In genomic region chr3:37875331-37876015, GRCm38 (mm10) we compare ENCODE assay signal across 8 mouse cellular contexts.
A peak's percentile ranks its signal among the peaks of the same experiment; 100 is the strongest.
DNase-seq lines count a peak whose midpoint lies in the region; ATAC-seq and TF ChIP-seq lines count a peak whose summit lies in the region.

No protein-coding gene starts in this region.

- H3K9ac ChIP-seq in hindbrain, embryonic 15.5 days = no peak overlapping the region
- no peak overlapping the region for H3K9ac ChIP-seq in liver, adult 2 months (ENCODE audit: low read depth, low read length)
- H3K9ac ChIP-seq in neural tube, embryonic 11.5 days (ENCODE audit: low read length) = no peak overlapping the region

- TF ChIP-seq CTCF in liver, adult 2 months (IDR thresholded peaks at IDR 0.05; ENCODE audit: low read depth, low read length) = no peak

- TF ChIP-seq POLR2A in liver, adult 2 months (IDR thresholded peaks at IDR 0.05; ENCODE audit: extremely low read depth, insufficient read depth, low read length) = no peak

- no peaks in the 10 kb centered on the region for H3K9me3 ChIP-seq in hindbrain, embryonic 15.5 days
- H3K9me3 ChIP-seq in neural tube, embryonic 11.5 days (ENCODE audit: control insufficient read depth, low read length) = no peaks in the 10 kb centered on the region

- ATAC-seq in hindbrain, embryonic 15.5 days (ENCODE audit: low FRiP score, low read depth) = peak; percentile 90
- ATAC-seq in neural tube, embryonic 11.5 days (ENCODE audit: insufficient read depth, low FRiP score, low TSS enrichment) = peak; percentile 38; the same call in 1 of the 2 replicates
- no peak for ATAC-seq in activated CD4-positive, CD25-positive, alpha-beta regulatory T cell, adult 4 months

- no peak overlapping the region for H3K4me3 ChIP-seq in hindbrain, embryonic 15.5 days
- H3K4me3 ChIP-seq in liver, adult 2 months (ENCODE audit: insufficient read depth, low read depth, low read length) = no peak overlapping the region
- no peak overlapping the region for H3K4me3 ChIP-seq in neural tube, embryonic 11.5 days (ENCODE audit: low read depth, low read length)

- peak; percentile 99 for DNase-seq in 3T3-L1 (ENCODE audit: low read depth, low spot score)
- peak; percentile 59 for DNase-seq in adrenal gland, postnatal 10 days
- DNase-seq in gastrocnemius, postnatal 10 days = peak; percentile 65
- peak; percentile 52 for DNase-seq in liver, adult 2 months (ENCODE audit: extremely low read depth, low read depth, low spot score)
- peak; percentile 25 for DNase-seq in neural tube, embryonic 11.5 days (ENCODE audit: low spot score)
- DNase-seq in cerebellum, adult 9-11 months = no peak

- peaks cover 16% of the 10 kb centered on the region; the same call in 1 of the 2 replicates for H3K4me1 ChIP-seq in hindbrain, embryonic 15.5 days (replicated peaks)
- H3K4me1 ChIP-seq in liver, adult 2 months (ENCODE audit: control insufficient read depth, insufficient read depth, low read length) = no peaks in the 10 kb centered on the region; the same call in 1 of the 2 replicates
- no peaks in the 10 kb centered on the region for H3K4me1 ChIP-seq in neural tube, embryonic 11.5 days (ENCODE audit: control insufficient read depth, insufficient read depth, low read length)

- no peak overlapping the region for H3K4me2 ChIP-seq in hindbrain, embryonic 15.5 days
- no peak overlapping the region for H3K4me2 ChIP-seq in neural tube, embryonic 11.5 days (ENCODE audit: low read depth)

- H3K36me3 ChIP-seq in hindbrain, embryonic 15.5 days = no peaks in the 10 kb centered on the region
- H3K36me3 ChIP-seq in liver, adult 2 months (ENCODE audit: control insufficient read depth, insufficient read depth, low read length) = no peaks in the 10 kb centered on the region
- no peaks in the 10 kb centered on the region for H3K36me3 ChIP-seq in neural tube, embryonic 11.5 days (ENCODE audit: control insufficient read depth, insufficient read depth, low read length)

- no peaks in the 10 kb centered on the region for H3K27me3 ChIP-seq in hindbrain, embryonic 15.5 days
- no peaks in the 10 kb centered on the region for H3K27me3 ChIP-seq in liver, adult 2 months (ENCODE audit: control insufficient read depth, insufficient read depth, low read length)
- H3K27me3 ChIP-seq in neural tube, embryonic 11.5 days (ENCODE audit: control insufficient read depth, insufficient read depth, low read length) = no peaks in the 10 kb centered on the region

- no peaks in the 10 kb centered on the region for H3K79me2 ChIP-seq in liver, adult 2 months (ENCODE audit: control insufficient read depth, insufficient read depth, low read length)

- peak overlapping the region; percentile 60; the same call in 1 of the 2 replicates for H3K27ac ChIP-seq in hindbrain, embryonic 15.5 days (replicated peaks)
- peak overlapping the region; percentile 49 for H3K27ac ChIP-seq in liver, adult 2 months (replicated peaks; ENCODE audit: insufficient read depth, low read depth, low read length)
- 0 out of 2 replicates have a peak overlapping the region, but pooled peaks have one; percentile 17 for H3K27ac ChIP-seq in neural tube, embryonic 11.5 days (ENCODE audit: low read depth, low read length)

- 36% methylated on average over 6 of the region's 6 CpGs for WGBS in hindbrain, embryonic 15.5 days
- 59% methylated on average over 6 of the region's 6 CpGs for WGBS in liver, adult 2 months
- WGBS in neural tube, embryonic 11.5 days = 46% methylated on average over 6 of the region's 6 CpGs
